Mouse (Mus musculus) lung, postnatal 36 days (tissue): ENCODE results near the gene Plch1.

Experiments
- DNase-seq: peaks from one replicate; pipeline ENCODE4 v3.0.0; 2022; ENCODE audit warnings: mixed read lengths

Plch1 gene

GRCm38 (mm10) chr3:63852828-63853227, 46.4 kb downstream of the Plch1 start:
- no peak for DNase-seq

GRCm38 (mm10) chr3:63851125-63851698, 48.1 kb downstream of the Plch1 start:
- DNase-seq = no peak

- DNase-seq = no peak
These were observed 49.4 kb downstream of the Plch1 start for GRCm38 (mm10) chr3:63849765-63850346.

DNA sequence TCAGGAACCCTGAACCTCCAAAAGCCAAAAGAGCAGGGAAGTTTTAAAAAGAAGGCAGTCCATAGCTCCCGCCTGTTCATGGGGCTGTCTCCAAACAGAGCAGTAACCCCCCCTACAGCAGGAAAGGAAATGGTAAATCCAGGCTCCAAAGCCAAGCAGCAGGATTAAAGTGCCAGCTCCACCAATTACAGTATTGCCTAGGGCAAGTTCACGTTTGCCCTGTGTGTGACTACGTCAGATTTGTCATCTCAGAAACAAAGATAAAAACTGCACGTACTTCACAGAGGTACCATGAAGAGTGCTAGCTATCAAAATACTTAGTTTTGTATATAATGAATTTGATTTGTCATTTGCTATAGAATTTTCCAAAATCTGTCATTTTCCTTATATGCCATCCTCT, 55.1 kb downstream of the Plch1 start:
- DNase-seq = no peak

GRCm38 (mm10) chr3:63842436-63842835, 56.8 kb downstream of the Plch1 start:
- no peak for DNase-seq

DNA sequence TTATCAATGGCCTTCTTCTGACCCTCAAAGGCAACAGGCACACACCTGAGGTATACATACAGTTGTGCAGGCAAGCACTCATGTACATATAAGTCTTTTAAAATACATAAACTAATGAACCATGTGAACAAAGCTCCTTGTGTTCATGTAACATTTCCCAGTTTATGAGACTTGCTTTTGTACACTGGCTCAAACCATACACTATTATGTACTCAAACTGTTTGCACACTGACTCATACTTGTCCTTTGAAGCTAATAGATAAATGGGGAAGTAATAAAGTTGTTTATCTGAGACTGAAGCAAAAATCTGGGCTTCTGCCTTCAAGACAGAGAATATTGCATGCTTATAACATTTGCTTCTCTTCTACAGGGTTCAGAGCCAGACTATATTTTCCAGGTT, 61.5 kb downstream of the Plch1 start:
- DNase-seq = no peak

DNA sequence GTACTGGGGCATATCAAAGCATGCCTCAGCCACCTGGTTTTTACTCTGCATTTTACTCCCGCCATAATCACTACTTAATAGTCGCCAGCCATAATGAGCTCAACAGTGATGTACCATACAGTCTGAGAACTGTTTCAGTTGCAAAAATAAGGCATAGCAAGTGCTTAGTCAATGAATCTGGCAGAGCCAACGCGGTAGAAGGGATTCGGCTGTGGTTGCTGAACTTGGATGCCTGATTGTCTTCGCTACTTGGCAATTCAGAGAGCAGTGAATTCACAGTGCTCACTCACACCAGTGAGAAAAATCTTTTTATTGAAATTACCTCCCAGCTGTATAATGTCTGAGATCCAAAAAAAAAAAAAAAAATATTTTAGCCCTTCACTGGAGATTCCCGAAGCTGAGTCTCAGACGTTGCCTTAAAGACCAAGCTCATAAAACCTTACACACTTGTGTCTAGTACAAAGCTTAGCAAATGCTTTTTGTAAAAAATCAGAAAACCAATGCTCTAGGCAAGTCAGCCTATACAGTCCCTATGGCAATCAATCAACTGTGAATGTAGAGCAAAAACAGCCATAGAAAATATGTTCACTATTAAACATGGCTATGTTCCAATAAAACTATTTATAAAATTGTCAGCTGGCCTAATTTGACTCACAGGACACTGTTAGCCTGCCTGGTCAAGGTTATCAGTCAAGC, 62.2 kb downstream of the Plch1 start:
- DNase-seq = no peak

DNA sequence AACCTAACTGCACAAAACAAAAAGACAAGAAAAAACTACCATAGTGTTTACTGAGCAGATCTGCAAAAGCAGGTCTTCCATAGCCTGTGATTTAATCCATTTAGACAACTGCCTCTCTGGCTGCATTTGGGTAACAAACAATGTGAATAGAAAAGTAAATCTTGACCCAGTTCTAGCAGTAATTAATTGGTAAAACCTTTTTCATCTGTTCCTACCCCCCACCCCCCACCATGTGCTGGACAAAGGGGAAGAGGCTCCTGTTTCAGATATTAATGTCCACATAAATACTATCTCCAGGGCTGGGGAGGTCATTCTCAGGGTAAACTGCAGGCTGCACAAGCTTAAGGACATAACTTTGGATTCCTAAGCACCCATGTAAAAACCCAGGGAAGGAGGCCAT, 63.5 kb downstream of the Plch1 start:
- DNase-seq = no peak

DNA sequence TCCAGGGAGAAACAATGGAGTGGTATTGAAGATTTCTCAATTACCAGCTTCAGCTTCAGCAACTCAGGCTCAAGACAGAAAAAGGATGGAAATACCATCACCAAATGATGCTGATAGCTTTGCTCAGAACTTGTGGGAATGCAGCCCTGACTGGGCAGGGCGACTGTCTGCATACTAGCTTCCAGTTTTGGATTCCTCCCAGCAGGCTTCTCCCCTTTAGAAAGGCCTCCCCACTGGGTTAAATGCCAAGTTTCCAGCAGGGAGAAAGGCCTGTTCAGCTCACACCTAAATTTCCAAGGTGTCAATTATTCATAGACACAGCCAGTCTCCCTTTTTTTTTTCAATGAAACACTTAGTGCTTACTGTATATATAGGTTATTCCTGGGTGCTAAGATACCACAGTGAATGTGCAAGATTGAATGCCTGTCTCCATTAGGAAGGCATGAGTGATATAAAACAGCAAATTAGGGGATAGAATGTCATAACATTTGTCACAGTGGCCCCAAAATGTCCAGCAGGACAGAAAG, 75.3 kb downstream of the Plch1 start:
- no peak for DNase-seq

DNA sequence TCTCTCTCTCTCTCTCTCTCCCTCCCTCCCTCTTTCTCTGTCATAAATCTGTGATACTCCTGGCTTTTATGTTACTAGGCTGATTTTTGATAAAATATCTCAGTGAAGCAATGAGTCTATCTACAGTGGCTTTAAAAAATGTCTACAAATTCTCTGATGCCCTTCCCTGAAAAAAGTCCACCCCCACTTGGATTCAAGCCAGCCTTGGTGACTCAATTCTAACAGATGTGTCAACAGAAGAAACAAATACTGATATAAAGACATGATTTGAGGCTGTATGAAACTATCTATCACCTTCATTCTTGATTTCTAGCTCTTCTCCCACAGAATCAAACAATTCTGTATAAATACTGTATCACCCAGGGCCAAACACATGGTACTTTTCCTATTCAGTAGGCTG, 76.6 kb downstream of the Plch1 start:
- DNase-seq = no peak

DNA sequence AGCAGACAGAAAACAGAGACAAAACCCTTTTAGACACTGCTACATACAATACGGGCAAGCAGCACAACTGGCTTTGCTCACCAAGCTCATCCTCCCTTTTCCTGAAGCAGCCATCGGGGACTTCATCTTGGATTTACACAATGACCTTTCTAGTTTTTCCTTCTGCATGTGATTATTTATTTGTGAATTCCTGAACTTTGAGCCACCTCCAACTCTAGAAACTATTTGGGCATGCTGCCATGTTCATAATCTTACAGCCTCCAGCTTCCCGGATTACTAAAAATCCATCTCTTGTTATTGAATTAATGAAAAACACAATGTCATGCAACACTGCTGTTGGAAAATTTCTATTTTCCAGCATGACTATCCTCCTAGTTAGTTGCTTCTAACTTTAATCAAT, 84.1 kb downstream of the Plch1 start:
- no peak for DNase-seq

DNA sequence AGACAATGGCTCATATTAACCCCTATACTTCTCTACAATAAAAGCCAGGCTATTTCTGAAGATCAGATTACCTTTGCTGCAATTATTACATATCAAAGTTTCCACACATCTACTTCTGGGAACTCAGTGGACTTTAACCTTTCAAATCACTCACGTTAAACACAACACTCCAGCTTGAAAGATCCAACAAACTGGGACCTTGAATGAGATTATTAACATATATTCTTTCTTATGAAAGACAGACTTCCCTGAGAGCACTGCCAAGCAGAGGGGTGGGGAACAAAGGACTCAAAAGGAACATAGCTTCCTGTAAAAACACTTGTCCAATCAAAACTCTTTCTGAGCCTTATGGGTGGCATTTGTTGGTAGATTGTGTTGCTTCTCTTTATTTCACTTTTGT, 85.1 kb downstream of the Plch1 start:
- no peak for DNase-seq

- DNase-seq = no peak
These were observed 92.4 kb downstream of the Plch1 start for GRCm38 (mm10) chr3:63806906-63807305.

DNA sequence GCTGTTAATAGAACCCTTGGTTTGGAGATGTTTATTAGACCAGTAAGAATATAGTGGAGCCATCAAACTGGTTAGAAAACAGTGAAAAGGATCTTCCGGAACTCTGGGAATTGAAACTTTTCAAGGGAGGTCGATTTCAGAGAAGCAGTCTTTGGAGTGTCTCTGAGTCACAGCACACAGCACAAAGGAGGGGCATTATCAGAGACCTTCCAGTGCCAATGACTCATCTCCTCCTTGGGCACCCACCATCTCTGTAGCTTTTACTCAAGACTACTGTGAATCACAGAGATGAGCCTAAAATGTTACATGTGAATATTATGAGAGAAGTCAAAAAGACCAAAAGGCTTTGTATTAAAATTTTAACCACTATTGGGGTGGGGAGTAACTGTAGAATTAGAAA, 93.8 kb downstream of the Plch1 start:
- DNase-seq = no peak

GRCm38 (mm10) chr3:63800685-63801084, 98.6 kb downstream of the Plch1 start:
- DNase-seq = no peak

- DNase-seq = no peak
These were observed 112.4 kb downstream of the Plch1 start for GRCm38 (mm10) chr3:63786805-63787365.

GRCm38 (mm10) chr3:63772617-63773305, 126.5 kb downstream of the Plch1 start:
- peak; percentile 2 for DNase-seq

DNA sequence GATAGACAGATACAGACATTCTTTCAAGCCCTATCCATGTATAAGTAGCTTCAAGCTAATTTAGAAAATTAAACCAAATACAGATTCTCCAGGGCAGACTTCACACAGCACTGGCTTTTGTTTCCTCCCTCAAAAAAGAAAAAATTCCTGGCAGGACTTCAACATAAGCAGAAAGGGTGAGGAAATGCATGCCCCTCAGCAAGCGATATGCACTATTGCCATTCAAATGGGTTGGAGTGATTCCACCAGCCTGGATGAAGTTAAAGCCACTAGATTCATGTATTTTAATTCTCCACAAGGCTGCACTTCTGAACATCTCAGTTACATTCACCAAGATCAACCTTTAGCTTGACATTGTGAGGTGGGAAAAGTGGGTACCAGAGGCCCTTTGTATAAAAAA, 138.5 kb downstream of the Plch1 start:
- no peak for DNase-seq

GRCm38 (mm10) chr3:63740073-63740472, 159.2 kb downstream of the Plch1 start:
- DNase-seq = no peak

DNA sequence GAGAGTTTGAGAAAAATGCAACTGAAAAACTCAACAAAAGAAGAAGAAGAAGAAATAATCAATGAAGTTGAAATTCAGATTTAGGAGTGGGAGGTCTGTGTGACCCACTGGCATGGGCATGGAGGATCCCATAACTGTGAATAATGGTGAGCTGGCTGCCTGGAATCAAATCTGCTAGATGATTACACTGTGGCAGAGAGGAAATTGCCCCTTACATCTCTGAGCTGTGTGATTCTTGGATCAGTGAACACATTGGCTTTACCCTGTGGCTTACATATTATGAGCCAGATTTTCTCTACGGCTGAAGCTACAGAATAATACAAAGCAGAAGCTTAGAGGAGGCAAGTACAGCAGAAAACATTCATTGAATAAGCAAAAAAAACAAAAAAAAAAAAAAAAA, 170.9 kb downstream of the Plch1 start:
- no peak for DNase-seq

DNA sequence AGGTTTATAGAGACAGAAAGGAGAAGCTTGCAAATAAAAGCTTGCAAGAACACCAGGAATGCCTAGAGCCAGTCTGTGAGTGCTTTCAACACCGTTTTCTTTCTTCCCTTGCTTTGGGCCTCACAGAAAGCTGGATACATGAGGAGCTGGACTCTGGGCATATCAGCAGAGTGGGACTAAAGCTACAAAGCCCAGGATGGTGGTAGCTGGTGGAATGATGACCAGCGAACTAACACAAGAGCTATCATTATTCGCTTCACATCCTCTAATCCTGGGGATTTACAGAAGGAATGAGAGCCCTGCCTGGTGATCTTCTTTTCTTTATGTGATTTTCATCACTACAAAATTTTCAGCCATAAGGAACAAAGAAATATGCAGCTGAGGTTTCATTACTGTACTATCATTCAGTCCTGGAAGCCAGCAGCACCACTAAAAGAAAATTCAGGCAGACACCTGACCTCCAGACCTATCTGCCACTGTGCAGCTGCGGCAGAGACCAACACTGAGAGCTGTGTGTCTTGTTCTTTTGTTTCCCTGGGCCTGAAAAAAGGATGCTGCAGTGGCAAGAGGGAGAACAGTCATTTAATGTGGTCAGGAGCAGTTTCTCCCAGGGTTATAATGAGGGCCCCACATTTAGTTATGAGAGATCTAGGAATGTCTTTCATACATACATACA, 172.5 kb downstream of the Plch1 start:
- no peak for DNase-seq

GRCm38 (mm10) chr3:63693694-63694093, 205.6 kb downstream of the Plch1 start:
- no peak for DNase-seq

- DNase-seq = no peak
These were observed 206.5 kb downstream of the Plch1 start for GRCm38 (mm10) chr3:63692727-63693126.
